Comparison of ENCODE assay signal across 32 mouse cellular contexts in the genomic region with DNA sequence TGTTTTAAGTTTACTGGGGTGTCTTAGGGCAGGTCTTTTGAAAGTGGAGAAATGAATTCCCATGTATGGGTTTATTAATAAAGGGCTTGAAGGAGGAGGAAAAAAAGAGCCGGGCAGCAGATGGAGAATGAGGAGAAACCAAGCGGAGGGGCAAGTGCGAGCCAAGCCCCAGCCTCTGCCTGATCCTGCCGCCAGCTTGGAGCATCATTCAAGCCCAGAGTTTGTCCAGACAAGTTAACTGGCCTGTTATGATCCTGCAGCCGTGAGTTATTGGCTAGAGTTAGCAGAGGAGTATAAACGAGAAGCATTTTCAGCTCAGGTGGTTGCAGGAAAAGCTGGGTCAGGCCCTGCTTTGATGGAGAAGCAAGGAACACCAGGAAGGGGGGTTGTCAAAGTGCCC. TPM values are rescaled to one million over a fixed set of nuclear protein-coding genes. Genes with fewer than 3 reads are reported as not detected.
"Had no signal": no experiment of that assay in that cellular context is flagged by ENCODE, and none has a peak within 500 bp of the region (broad histone marks: within the 10 kb centered on the region; RNA-seq: fewer than 3 reads in every experiment).

No protein-coding gene starts in this region.

- H3K4me3 ChIP-seq: limb, embryonic 10.5 days; limb, embryonic 12.5 days; limb, embryonic 13.5 days; limb, embryonic 15.5 days; liver, embryonic 12.5 days; liver, embryonic 13.5 days; liver, embryonic 15.5 days; lung, embryonic 15.5 days; megakaryocyte, embryonic 14.5 days; midbrain, embryonic 10.5 days; midbrain, embryonic 12.5 days; midbrain, embryonic 13.5 days; midbrain, embryonic 15.5 days; myocyte; neural tube, embryonic 12.5 days had no signal

- DNase-seq: left cerebral cortex, postnatal 4 days; liver; liver, embryonic 13.5 days; liver, postnatal 0 days; lung, adult 18-20 months; lung, adult 2 months; lung, embryonic 14.5 days; lung, postnatal 10 days; lung, postnatal 14 days; lung, postnatal 36 days; lung, postnatal 4 days; midbrain, embryonic 14.5 days had no signal

- H3K27me3 ChIP-seq: limb, embryonic 12.5 days; limb, embryonic 13.5 days; limb, embryonic 15.5 days; liver, embryonic 13.5 days; liver, embryonic 15.5 days; lung, embryonic 15.5 days; midbrain, embryonic 12.5 days; midbrain, embryonic 13.5 days; midbrain, embryonic 15.5 days; neural tube, embryonic 12.5 days had no signal

- H3K27ac ChIP-seq: limb, embryonic 10.5 days; limb, embryonic 12.5 days; limb, embryonic 13.5 days; limb, embryonic 15.5 days; liver, embryonic 12.5 days; liver, embryonic 13.5 days; liver, embryonic 14.5 days; liver, embryonic 15.5 days; lung, embryonic 15.5 days; macrophage; midbrain, embryonic 10.5 days; midbrain, embryonic 12.5 days; midbrain, embryonic 13.5 days; midbrain, embryonic 15.5 days; neural tube, embryonic 12.5 days had no signal

- H3K4me1 ChIP-seq: limb, embryonic 10.5 days; limb, embryonic 12.5 days; limb, embryonic 13.5 days; limb, embryonic 15.5 days; lung, embryonic 15.5 days; midbrain, embryonic 10.5 days; midbrain, embryonic 12.5 days; midbrain, embryonic 13.5 days; midbrain, embryonic 15.5 days; neural tube, embryonic 12.5 days had no signal

RNA-seq across cellular contexts. Expression of gene Mgst2, which starts 26.2 kb away (rescaled TPM):
- total RNA-seq: left cerebral cortex, postnatal 25 days; left cerebral cortex, postnatal 36 days; liver, adult 2 months had no signal
- polyA plus RNA-seq: midbrain, embryonic 11.5 days had no signal
